Mouse (Mus musculus): ENCODE data around the gene Grm6. TPM values are rescaled to one million over a fixed set of nuclear protein-coding genes. Genes with fewer than 3 reads are reported as not detected.

Grm6 gene
- polyA plus RNA-seq, 1 experiment from 2014 or later = not detected

GRCm38 (mm10) chr11:50892441-50892840 is 42.0 kb downstream of the Grm6 start:
- no peak overlapping the region for H3K9ac ChIP-seq (ENCODE audit: low read length)
- H3K36me3 ChIP-seq (ENCODE audit: control insufficient read depth, insufficient read depth, low read length) = no peaks in the 10 kb centered on the region
- WGBS = 39% methylated on average over 2 of the region's 2 CpGs
- 0 out of 2 replicates have a peak, but pooled peaks cover 4% of the 10 kb centered on the region for H3K9me3 ChIP-seq (ENCODE audit: control insufficient read depth, low read length)
- no peak overlapping the region for H3K4me3 ChIP-seq (ENCODE audit: low read depth, low read length)
- no peak overlapping the region for H3K4me2 ChIP-seq (ENCODE audit: low read length)
- H3K27ac ChIP-seq (ENCODE audit: low read depth) = no peak overlapping the region
- no peaks in the 10 kb centered on the region for H3K27me3 ChIP-seq (replicated peaks; ENCODE audit: control insufficient read depth, insufficient read depth, low read length)
- H3K4me1 ChIP-seq (replicated peaks; ENCODE audit: control insufficient read depth, insufficient read depth, low read length) = no peaks in the 10 kb centered on the region
- ATAC-seq (replicated peaks; ENCODE audit: low FRiP score, low TSS enrichment, low read depth) (no peak), DNase-seq (ENCODE audit: low spot score) (no peak)

GRCm38 (mm10) chr11:50897359-50897758 is 46.9 kb downstream of the Grm6 start:
- no peak for ATAC-seq (replicated peaks; ENCODE audit: low FRiP score, low TSS enrichment, low read depth)
- no peak overlapping the region for H3K9ac ChIP-seq (ENCODE audit: low read length)
- 74% methylated on average over 1 of the region's 1 CpGs for WGBS
- no peak overlapping the region for H3K27ac ChIP-seq (ENCODE audit: low read depth)
- no peak overlapping the region for H3K4me3 ChIP-seq (ENCODE audit: low read depth, low read length)
- peaks cover 47% of the 10 kb centered on the region for H3K9me3 ChIP-seq (ENCODE audit: control insufficient read depth, low read length)
- no peaks in the 10 kb centered on the region for H3K4me1 ChIP-seq (replicated peaks; ENCODE audit: control insufficient read depth, insufficient read depth, low read length)
- H3K27me3 ChIP-seq (replicated peaks; ENCODE audit: control insufficient read depth, insufficient read depth, low read length) = no peaks in the 10 kb centered on the region
- H3K36me3 ChIP-seq (ENCODE audit: control insufficient read depth, insufficient read depth, low read length) = peaks cover 28% of the 10 kb centered on the region
- no peak overlapping the region for H3K4me2 ChIP-seq (ENCODE audit: low read length)
- no peak for DNase-seq (ENCODE audit: low spot score)

- Histone ChIP-seq H3K36me3 (ENCODE audit: control insufficient read depth, insufficient read depth, low read length) (peaks cover 81% of the 10 kb centered on the region), H3K9ac (ENCODE audit: low read length) (no peak overlapping the region), H3K27me3 (replicated peaks; ENCODE audit: control insufficient read depth, insufficient read depth, low read length) (no peaks in the 10 kb centered on the region), H3K27ac (ENCODE audit: low read depth) (no peak overlapping the region), H3K9me3 (ENCODE audit: control insufficient read depth, low read length) (peaks cover 14% of the 10 kb centered on the region; the same call in 1 of the 2 replicates), H3K4me3 (ENCODE audit: low read depth, low read length) (no peak overlapping the region), H3K4me1 (replicated peaks; ENCODE audit: control insufficient read depth, insufficient read depth, low read length) (no peaks in the 10 kb centered on the region), H3K4me2 (ENCODE audit: low read length) (no peak overlapping the region)
- ATAC-seq (replicated peaks; ENCODE audit: low FRiP score, low TSS enrichment, low read depth) (no peak), DNase-seq (ENCODE audit: low spot score) (no peak)
- 91% methylated on average over 5 of the region's 5 CpGs for whole genome bisulfite sequencing
These were observed 57.7 kb downstream of the Grm6 start for GRCm38 (mm10) chr11:50908136-50908535.

GRCm38 (mm10) chr11:50913301-50913700 is 62.8 kb downstream of the Grm6 start:
- no peak overlapping the region for H3K4me3 ChIP-seq (ENCODE audit: low read depth, low read length)
- no peak for DNase-seq (ENCODE audit: low spot score)
- H3K27ac ChIP-seq (ENCODE audit: low read depth) = no peak overlapping the region
- no peaks in the 10 kb centered on the region for H3K27me3 ChIP-seq (replicated peaks; ENCODE audit: control insufficient read depth, insufficient read depth, low read length)
- 96% methylated on average over 1 of the region's 1 CpGs for WGBS
- no peak for ATAC-seq (replicated peaks; ENCODE audit: low FRiP score, low TSS enrichment, low read depth)
- H3K9me3 ChIP-seq (ENCODE audit: control insufficient read depth, low read length) = 0 out of 2 replicates have a peak, but pooled peaks cover 5% of the 10 kb centered on the region
- H3K4me1 ChIP-seq (replicated peaks; ENCODE audit: control insufficient read depth, insufficient read depth, low read length) = no peaks in the 10 kb centered on the region
- peaks cover 39% of the 10 kb centered on the region for H3K36me3 ChIP-seq (ENCODE audit: control insufficient read depth, insufficient read depth, low read length)
- no peak overlapping the region for H3K9ac ChIP-seq (ENCODE audit: low read length)
- H3K4me2 ChIP-seq (ENCODE audit: low read length) = no peak overlapping the region

GRCm38 (mm10) chr11:50914461-50914860 is 64.0 kb downstream of the Grm6 start:
- Histone ChIP-seq H3K27ac (ENCODE audit: low read depth) (no peak overlapping the region), H3K9me3 (ENCODE audit: control insufficient read depth, low read length) (0 out of 2 replicates have a peak, but pooled peaks cover 5% of the 10 kb centered on the region), H3K4me1 (replicated peaks; ENCODE audit: control insufficient read depth, insufficient read depth, low read length) (no peaks in the 10 kb centered on the region), H3K4me2 (ENCODE audit: low read length) (no peak overlapping the region), H3K9ac (ENCODE audit: low read length) (no peak overlapping the region), H3K4me3 (ENCODE audit: low read depth, low read length) (no peak overlapping the region), H3K27me3 (replicated peaks; ENCODE audit: control insufficient read depth, insufficient read depth, low read length) (no peaks in the 10 kb centered on the region), H3K36me3 (ENCODE audit: control insufficient read depth, insufficient read depth, low read length) (peaks cover 31% of the 10 kb centered on the region)
- no peak for ATAC-seq (replicated peaks; ENCODE audit: low FRiP score, low TSS enrichment, low read depth)
- DNase-seq (ENCODE audit: low spot score) = no peak
- WGBS = 96% methylated on average over 3 of the region's 3 CpGs

Other genes with a start within 250 kb of the Grm6 start
- 9.0 and 10.2 TPM in 2 replicates for gene Adamts2, start 248.6 kb upstream of the Grm6 start, polyA plus RNA-seq (2014; fragmentation: Nextera tagmentation; extraction: Ambion mirVana)
- gene Zfp354c, start 23.0 kb upstream of the Grm6 start, polyA plus RNA-seq (2014; fragmentation: Nextera tagmentation; extraction: Ambion mirVana) = 29.0 and 32.6 TPM in 2 replicates
- 0.78 and 0.89 TPM in 2 replicates for gene Zfp879, start 9.1 kb upstream of the Grm6 start, polyA plus RNA-seq (2014; fragmentation: Nextera tagmentation; extraction: Ambion mirVana)
- gene Zfp454, start 37.0 kb downstream of the Grm6 start, polyA plus RNA-seq (2014; fragmentation: Nextera tagmentation; extraction: Ambion mirVana) = 5.4 and 8.3 TPM in 2 replicates
- 11.4 TPM in 2 replicates for gene Zfp2, start 65.5 kb downstream of the Grm6 start, polyA plus RNA-seq (2014; fragmentation: Nextera tagmentation; extraction: Ambion mirVana)
- 0.89 and 1.5 TPM in 2 replicates for gene Zfp354b, start 80.9 kb downstream of the Grm6 start, polyA plus RNA-seq (2014; fragmentation: Nextera tagmentation; extraction: Ambion mirVana)
- gene 4933414I15Rik, start 93.1 kb downstream of the Grm6 start, polyA plus RNA-seq (2014; fragmentation: Nextera tagmentation; extraction: Ambion mirVana) = not detected in 2 replicates
- not detected in 2 replicates for gene Prop1, start 103.1 kb downstream of the Grm6 start, polyA plus RNA-seq (2014; fragmentation: Nextera tagmentation; extraction: Ambion mirVana)
- gene Olfr1378, start 115.8 kb downstream of the Grm6 start, polyA plus RNA-seq (2014; fragmentation: Nextera tagmentation; extraction: Ambion mirVana) = not detected in 2 replicates
- gene Olfr1377, start 131.3 kb downstream of the Grm6 start, polyA plus RNA-seq (2014; fragmentation: Nextera tagmentation; extraction: Ambion mirVana) = not detected in 2 replicates
- not detected in 2 replicates for gene Olfr51, start 152.9 kb downstream of the Grm6 start, polyA plus RNA-seq (2014; fragmentation: Nextera tagmentation; extraction: Ambion mirVana)
- gene Olfr54, start 163.6 kb downstream of the Grm6 start, polyA plus RNA-seq (2014; fragmentation: Nextera tagmentation; extraction: Ambion mirVana) = not detected in 2 replicates
- not detected in 2 replicates for gene Olfr1375, start 197.4 kb downstream of the Grm6 start, polyA plus RNA-seq (2014; fragmentation: Nextera tagmentation; extraction: Ambion mirVana)
- 9.1 and 11.0 TPM in 2 replicates for gene Zfp354a, start 208.6 kb downstream of the Grm6 start, polyA plus RNA-seq (2014; fragmentation: Nextera tagmentation; extraction: Ambion mirVana)